Mouse (Mus musculus) intestine, postnatal 0 days (tissue): ENCODE measurements around the gene Tmem274. TPM values are rescaled to one million over a fixed set of nuclear protein-coding genes. Genes with fewer than 3 reads are reported as not detected.
"Not testable (repeated sequence)": the region's sequence is repeated elsewhere in the genome, so short reads cannot be mapped to it uniquely, and the experiment has no call there.

ENCODE experiments used
- ATAC-seq: fragments of 200-750 bp; cut with Nextera tagmentation; 2 replicates; pipeline ENCODE4 v1.8.0; 2017; ENCODE audit warnings: mild to moderate bottlenecking, moderate TSS enrichment, moderate library complexity
- H3K27ac ChIP-seq: fragments of 300-500 bp; sonication (generic); 2 replicates; pipeline ENCODE4 v1.5.1; 2014; ENCODE audit warnings: mild to moderate bottlenecking, low read depth, low read length, moderate library complexity
- H3K27me3 ChIP-seq: fragments of 300-500 bp; sonication (generic); replicated peaks from 2 replicates; pipeline ENCODE4 v1.6.1; 2014; ENCODE audit warnings: low read length, mixed read lengths; ENCODE audit not compliant: control insufficient read depth, insufficient read depth
- H3K36me3 ChIP-seq: fragments of 300-500 bp; sonication (generic); 2 replicates; pipeline ENCODE4 v1.6.1; 2014; ENCODE audit warnings: mild to moderate bottlenecking, moderate library complexity; ENCODE audit not compliant: control insufficient read depth, insufficient read depth
- H3K4me1 ChIP-seq: fragments of 300-500 bp; sonication (generic); replicated peaks from 2 replicates; pipeline ENCODE4 v1.6.1; 2014; ENCODE audit warnings: antibody characterized with exemption, low read length, mixed read lengths; ENCODE audit not compliant: control insufficient read depth, insufficient read depth
- H3K4me2 ChIP-seq: fragments of 300-500 bp; sonication (generic); replicated peaks from 2 replicates; pipeline ENCODE4 v1.6.1; 2014; ENCODE audit warnings: low read depth, mild to moderate bottlenecking, moderate library complexity
- H3K4me3 ChIP-seq: fragments of 300-500 bp; sonication (generic); 2 replicates; pipeline ENCODE4 v1.5.1; 2014; ENCODE audit warnings: low read depth, low read length
- H3K9ac ChIP-seq: fragments of 300-500 bp; sonication (generic); 2 replicates; pipeline ENCODE4 v1.6.1; 2014; ENCODE audit warnings: mild to moderate bottlenecking, low read depth, low read length
- H3K9me3 ChIP-seq: fragments of 300-500 bp; sonication (generic); 2 replicates; pipeline ENCODE4 v1.6.1; 2016; ENCODE audit warnings: mixed run types; ENCODE audit not compliant: control insufficient read depth
- CTCF ChIP-seq: sonication (generic); IDR thresholded peaks from 2 replicates; pipeline ENCODE4 v1.5.1; 2016; ENCODE audit warnings: low read depth, mild to moderate bottlenecking, control low read depth, antibody characterized with exemption, moderate library complexity
- WGBS: fragments of 180-500 bp; shearing (Covaris S2); extraction: QIAGEN DNeasy Blood & Tissue Kit; methylation state at CpG from one replicate; pipeline ENCODE4 v1.1.7; 2014; 5-methylcytosine and 5-hydroxymethylcytosine counted together
- polyA plus RNA-seq: library from polyadenylated mRNA; unstranded; fragments of >200 nt; fragmentation: Nextera tagmentation; extraction: Ambion mirVana; gene quantifications from 2 replicates; pipeline ENCODE4 v1.2.1, GENCODE M21; 2015

Gene Tmem274
- not detected in 2 replicates for polyA plus RNA-seq

DNA sequence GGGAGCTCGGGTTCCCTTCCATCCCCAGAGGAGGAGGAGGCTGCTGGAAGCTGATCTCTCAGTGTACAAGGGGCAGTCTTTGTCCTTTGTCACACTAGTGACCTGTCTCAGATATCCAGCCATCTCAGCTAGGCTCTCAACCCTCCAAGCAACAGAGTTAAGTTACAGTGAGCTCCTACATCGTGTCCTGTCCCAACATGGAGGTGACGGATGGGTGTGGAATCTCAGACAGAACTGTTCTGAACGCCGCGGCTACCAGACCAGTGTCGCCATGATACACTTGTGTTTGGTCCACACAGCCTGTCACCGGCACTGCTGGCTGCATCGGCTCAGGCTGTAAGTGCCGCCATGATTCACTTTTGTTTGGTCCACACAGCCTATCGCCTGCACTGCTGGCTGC lies at the start of gene Tmem274:
Tmem274 (plus strand) TSS at position 301 of the 400 bp plus-strand sequence.
- 89% methylated on average over 11 of the region's 11 CpGs for WGBS
- Histone ChIP-seq H3K4me1 (no peaks in the 10 kb centered on the region), H3K9me3 (no peaks in the 10 kb centered on the region), H3K36me3 (peaks cover 23% of the 10 kb centered on the region), H3K4me2 (no peak within 1 kb of the TSS), H3K27ac (no peak within 1 kb of the TSS), H3K9ac (no peak within 1 kb of the TSS), H3K27me3 (no peaks in the 10 kb centered on the region), H3K4me3 (no peak within 1 kb of the TSS)
- ATAC-seq = no peak
- TF ChIP-seq CTCF = no peak

DNA sequence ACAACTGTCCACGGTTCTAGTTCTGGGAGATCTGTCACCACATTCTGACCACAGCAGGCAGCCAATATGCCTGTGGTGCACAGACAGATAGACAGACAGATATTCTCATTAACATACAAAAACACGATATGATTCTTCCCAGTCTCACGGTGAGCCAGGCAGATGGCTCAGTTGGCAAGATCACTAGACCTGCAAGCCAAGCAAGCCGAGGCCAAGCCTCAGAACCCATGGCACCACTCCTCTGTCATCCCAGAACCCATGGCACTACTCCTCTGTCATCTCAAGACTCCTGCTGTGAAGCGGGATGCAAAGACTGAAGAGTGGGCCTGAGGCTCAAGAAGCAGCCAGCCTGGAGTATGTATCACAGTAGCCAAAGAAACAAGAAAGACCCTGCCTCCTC lies 47.6 kb upstream of the Tmem274 start:
- Histone ChIP-seq H3K4me3 (no peak overlapping the region), H3K4me2 (no peak overlapping the region), H3K9ac (no peak overlapping the region), H3K27ac (no peak overlapping the region), H3K4me1 (no peaks in the 10 kb centered on the region), H3K9me3 (no peaks in the 10 kb centered on the region), H3K27me3 (no peaks in the 10 kb centered on the region), H3K36me3 (no peaks in the 10 kb centered on the region)
- 86% methylated on average over 5 of the region's 5 CpGs for WGBS
- TF ChIP-seq CTCF = no peak
- ATAC-seq = no peak

DNA sequence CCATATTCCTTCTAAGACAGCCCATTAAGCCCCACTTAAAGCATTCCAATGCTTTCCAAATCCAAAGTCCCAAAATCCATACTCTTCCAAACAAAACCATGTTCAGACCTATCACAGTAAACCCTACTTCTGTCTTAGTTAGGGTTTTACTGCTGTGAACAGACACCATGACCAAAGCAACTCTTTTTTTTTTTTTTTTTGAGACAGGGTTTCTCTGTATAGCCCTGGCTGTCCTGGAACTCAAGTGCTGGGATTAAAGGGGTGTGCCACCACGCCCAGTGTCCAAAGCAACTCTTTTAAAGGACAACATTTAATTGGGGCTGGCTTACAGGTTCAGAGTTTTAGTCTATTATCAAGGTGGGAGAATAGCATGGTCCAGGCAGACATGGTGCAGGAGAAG lies 45.3 kb upstream of the Tmem274 start:
- H3K9ac ChIP-seq, H3K4me3 ChIP-seq, H3K27me3 ChIP-seq, H3K9me3 ChIP-seq, H3K4me1 ChIP-seq, ATAC-seq, H3K4me2 ChIP-seq, H3K36me3 ChIP-seq, H3K27ac ChIP-seq: not testable (repeated sequence)
- 81% methylated on average over 1 of the region's 1 CpGs for WGBS

DNA sequence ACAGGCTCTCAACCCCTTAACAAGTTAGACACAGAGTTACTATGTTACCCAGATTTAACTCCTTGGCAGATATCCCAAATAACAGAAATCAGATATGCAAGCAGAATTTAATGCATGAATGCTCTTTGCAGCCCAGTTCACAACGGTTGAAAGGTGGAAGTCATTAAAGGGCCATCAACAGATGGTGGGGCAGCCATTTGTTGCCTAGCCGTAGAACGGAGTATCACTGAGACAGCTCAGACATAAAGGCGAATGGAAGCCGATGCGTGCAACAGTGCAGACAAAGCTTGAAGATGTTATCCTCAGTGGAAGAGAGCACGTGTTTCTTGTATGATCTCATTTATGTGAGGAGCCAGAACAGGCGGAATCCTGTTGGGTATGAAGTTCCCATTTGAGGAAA lies 36.6 kb upstream of the Tmem274 start:
- 73% methylated on average over 8 of the region's 8 CpGs for WGBS
- no peak for TF ChIP-seq CTCF
- no peak overlapping the region for H3K27ac ChIP-seq
- H3K4me2 ChIP-seq = no peak overlapping the region
- no peaks in the 10 kb centered on the region for H3K36me3 ChIP-seq
- no peak overlapping the region for H3K4me3 ChIP-seq
- H3K9ac ChIP-seq = no peak overlapping the region
- H3K4me1 ChIP-seq = no peaks in the 10 kb centered on the region
- H3K9me3 ChIP-seq = no peaks in the 10 kb centered on the region
- H3K27me3 ChIP-seq = no peaks in the 10 kb centered on the region
- ATAC-seq = no peak

DNA sequence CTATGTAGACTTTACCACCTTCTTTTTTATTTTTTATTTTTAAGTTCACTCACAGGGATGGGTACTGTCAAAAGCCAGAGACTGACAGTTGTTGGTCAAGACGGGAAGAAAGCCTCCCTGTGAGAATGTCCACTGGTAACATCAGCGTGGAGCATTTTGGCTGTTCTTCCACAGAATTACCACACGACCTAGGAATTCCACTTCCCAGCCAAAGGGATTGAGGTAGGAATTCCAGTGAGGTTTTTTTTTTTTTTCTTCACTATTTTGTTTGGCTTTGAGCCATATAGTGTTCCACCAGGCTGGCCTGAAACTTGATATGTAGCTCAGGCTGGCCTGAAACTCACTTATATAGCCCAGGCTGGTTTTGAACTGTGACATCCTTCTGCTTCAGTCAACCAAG lies 34.7 kb upstream of the Tmem274 start:
- ATAC-seq = no peak
- H3K4me3 ChIP-seq = no peak overlapping the region
- 49% methylated on average over 3 of the region's 3 CpGs for WGBS
- no peaks in the 10 kb centered on the region for H3K9me3 ChIP-seq
- no peak overlapping the region for H3K27ac ChIP-seq
- H3K4me1 ChIP-seq = no peaks in the 10 kb centered on the region
- H3K4me2 ChIP-seq = no peak overlapping the region
- TF ChIP-seq CTCF = no peak
- no peaks in the 10 kb centered on the region for H3K36me3 ChIP-seq
- H3K9ac ChIP-seq = no peak overlapping the region
- H3K27me3 ChIP-seq = no peaks in the 10 kb centered on the region

DNA sequence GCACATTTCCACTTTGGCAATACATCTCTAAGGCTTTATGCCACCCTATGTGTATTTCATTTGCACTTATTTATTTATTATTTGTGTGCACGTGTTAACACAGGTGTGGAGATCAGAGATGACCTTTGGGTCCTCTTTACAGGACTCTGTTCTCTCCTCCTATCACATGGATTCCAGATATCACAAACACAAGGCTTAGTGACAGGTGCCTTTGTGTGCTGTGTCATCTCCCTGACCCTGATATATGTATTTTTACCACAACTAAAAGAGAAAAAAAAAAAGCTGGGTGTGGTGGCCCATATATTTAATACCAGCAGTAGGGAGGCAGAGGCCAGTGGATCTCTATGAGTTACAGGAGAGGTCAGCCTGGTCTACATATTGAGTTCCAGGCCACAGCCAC lies 32.7 kb upstream of the Tmem274 start:
- Histone ChIP-seq H3K9ac (no peak overlapping the region), H3K27me3 (no peaks in the 10 kb centered on the region), H3K36me3 (no peaks in the 10 kb centered on the region), H3K4me1 (no peaks in the 10 kb centered on the region), H3K27ac (no peak overlapping the region), H3K9me3 (no peaks in the 10 kb centered on the region), H3K4me2 (peak overlapping the region; percentile 54; the same call in 1 of the 2 replicates), H3K4me3 (no peak overlapping the region)
- peak; percentile 55; the same call in 1 of the 2 replicates for ATAC-seq
- 25% methylated on average over 1 of the region's 1 CpGs for WGBS
- no peak for TF ChIP-seq CTCF
